Mouse (Mus musculus): ENCODE measurements around the gene Galk2. TPM values are rescaled to one million over a fixed set of nuclear protein-coding genes. Genes with fewer than 3 reads are reported as not detected.

Gene Galk2
- polyA plus RNA-seq, 1 experiment from 2014 or later: 77.4 TPM

- whole genome bisulfite sequencing: 78% methylated on average over 2 of the region's 2 CpGs
- no peaks in the 10 kb centered on the region for H3K27me3 ChIP-seq (replicated peaks; ENCODE audit: control insufficient read depth, insufficient read depth, low read length)
- H3K4me2 ChIP-seq (ENCODE audit: low read depth, low read length): no peak overlapping the region
- H3K4me3 ChIP-seq (ENCODE audit: low read length): no peak overlapping the region
- peaks cover 10% of the 10 kb centered on the region; the same call in 1 of the 2 replicates for H3K36me3 ChIP-seq (ENCODE audit: control insufficient read depth, insufficient read depth, low read length)
- no peaks in the 10 kb centered on the region for H3K4me1 ChIP-seq (ENCODE audit: control insufficient read depth, insufficient read depth, low read length)
- no peak overlapping the region for H3K9ac ChIP-seq (ENCODE audit: low read depth, low read length)
- no peak overlapping the region for H3K27ac ChIP-seq (ENCODE audit: low read length)
- no peak for ATAC-seq
- H3K9me3 ChIP-seq (ENCODE audit: control insufficient read depth, low read length): no peaks in the 10 kb centered on the region
Measured at GRCm38 (mm10) chr2:125838708-125839284, 20.1 kb upstream of the Galk2 start.

DNA sequence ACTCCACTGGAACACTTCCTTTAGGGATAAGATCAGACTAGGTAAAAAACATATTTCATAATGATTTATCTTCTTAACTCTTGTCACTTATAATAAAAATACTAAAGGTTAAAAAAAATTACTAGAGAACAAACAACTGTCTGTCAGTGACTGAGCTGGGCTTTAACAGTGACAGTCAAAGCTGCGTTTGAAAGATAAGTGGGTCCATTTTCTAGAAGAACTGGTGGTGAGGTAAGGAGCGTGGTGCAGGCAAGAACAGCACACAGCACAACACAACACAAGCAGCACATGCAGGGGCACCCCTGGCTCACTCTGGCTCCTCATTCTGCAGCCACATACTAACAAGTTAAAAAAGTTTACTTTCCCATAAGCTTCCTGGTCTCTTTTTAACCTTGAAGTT is 7.7 kb upstream of the Galk2 start:
- H3K36me3 ChIP-seq (ENCODE audit: control insufficient read depth, insufficient read depth, low read length): peaks cover 4% of the 10 kb centered on the region; the same call in 1 of the 2 replicates
- H3K9ac ChIP-seq (ENCODE audit: low read depth, low read length): no peak overlapping the region
- H3K4me1 ChIP-seq (ENCODE audit: control insufficient read depth, insufficient read depth, low read length): 0 out of 2 replicates have a peak, but pooled peaks cover 2% of the 10 kb centered on the region
- H3K9me3 ChIP-seq (ENCODE audit: control insufficient read depth, low read length): no peaks in the 10 kb centered on the region
- no peaks in the 10 kb centered on the region for H3K27me3 ChIP-seq (replicated peaks; ENCODE audit: control insufficient read depth, insufficient read depth, low read length)
- no peak overlapping the region for H3K4me3 ChIP-seq (ENCODE audit: low read length)
- no peak overlapping the region for H3K27ac ChIP-seq (ENCODE audit: low read length)
- 77% methylated on average over 2 of the region's 2 CpGs for WGBS
- no peak overlapping the region for H3K4me2 ChIP-seq (ENCODE audit: low read depth, low read length)
- ATAC-seq: no peak

DNA sequence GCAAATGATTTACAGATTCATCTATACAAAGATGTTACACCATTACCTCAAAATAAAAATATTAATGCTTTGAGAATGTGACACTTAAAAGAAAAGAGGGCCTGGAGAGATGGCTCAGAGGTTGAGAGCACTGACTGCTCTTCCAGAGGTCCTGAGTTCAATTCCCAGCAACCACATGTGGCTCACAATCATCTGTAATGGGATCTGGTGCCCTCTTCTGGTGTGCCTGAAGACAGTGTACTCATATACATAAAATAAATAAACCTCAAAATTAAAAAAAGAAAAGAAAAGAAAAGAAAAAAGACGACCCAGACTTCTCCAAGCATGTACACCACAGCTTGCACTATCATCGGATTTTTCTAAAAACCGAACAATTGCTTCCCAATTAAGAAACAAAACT is 1.2 kb upstream of the Galk2 start:
- Histone ChIP-seq H3K9me3 (ENCODE audit: control insufficient read depth, low read length) (no peaks in the 10 kb centered on the region), H3K9ac (ENCODE audit: low read depth, low read length) (no peak overlapping the region), H3K36me3 (ENCODE audit: control insufficient read depth, insufficient read depth, low read length) (no peaks in the 10 kb centered on the region), H3K4me1 (ENCODE audit: control insufficient read depth, insufficient read depth, low read length) (peaks cover 3% of the 10 kb centered on the region; the same call in 1 of the 2 replicates), H3K4me3 (ENCODE audit: low read length) (0 out of 2 replicates have a peak overlapping the region, but pooled peaks have one; percentile 99), H3K4me2 (ENCODE audit: low read depth, low read length) (peak overlapping the region; percentile 68), H3K27ac (ENCODE audit: low read length) (no peak overlapping the region), H3K27me3 (replicated peaks; ENCODE audit: control insufficient read depth, insufficient read depth, low read length) (no peaks in the 10 kb centered on the region)
- no peak for ATAC-seq
- WGBS: 45% methylated on average over 3 of the region's 3 CpGs

DNA sequence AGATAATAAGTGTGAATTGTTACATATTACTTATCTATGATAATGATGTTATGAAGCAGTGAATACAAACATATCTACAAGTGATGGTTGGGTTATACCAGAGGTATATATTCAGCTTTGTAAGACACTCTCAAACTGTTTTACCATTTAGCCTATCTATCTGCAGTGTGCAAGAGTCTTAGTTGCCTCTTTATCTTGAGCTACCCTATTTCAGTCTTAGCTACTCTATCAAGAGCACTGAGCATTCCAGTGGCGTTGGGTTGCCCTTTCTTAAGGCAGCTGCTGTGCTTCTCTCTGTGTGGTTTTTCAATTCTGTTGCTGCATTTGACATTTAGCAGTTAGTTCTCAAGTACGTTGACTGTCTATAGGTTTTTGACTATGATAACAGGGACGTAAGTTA is 4.9 kb downstream of the Galk2 start:
- H3K27me3 ChIP-seq (replicated peaks; ENCODE audit: control insufficient read depth, insufficient read depth, low read length): no peaks in the 10 kb centered on the region
- no peak overlapping the region for H3K27ac ChIP-seq (ENCODE audit: low read length)
- no peak overlapping the region for H3K4me3 ChIP-seq (ENCODE audit: low read length)
- peaks cover 3% of the 10 kb centered on the region; the same call in 1 of the 2 replicates for H3K4me1 ChIP-seq (ENCODE audit: control insufficient read depth, insufficient read depth, low read length)
- no peak for ATAC-seq
- no peaks in the 10 kb centered on the region for H3K9me3 ChIP-seq (ENCODE audit: control insufficient read depth, low read length)
- no peaks in the 10 kb centered on the region for H3K36me3 ChIP-seq (ENCODE audit: control insufficient read depth, insufficient read depth, low read length)
- WGBS: 83% methylated on average over 3 of the region's 3 CpGs
- no peak overlapping the region for H3K9ac ChIP-seq (ENCODE audit: low read depth, low read length)
- H3K4me2 ChIP-seq (ENCODE audit: low read depth, low read length): no peak overlapping the region

DNA sequence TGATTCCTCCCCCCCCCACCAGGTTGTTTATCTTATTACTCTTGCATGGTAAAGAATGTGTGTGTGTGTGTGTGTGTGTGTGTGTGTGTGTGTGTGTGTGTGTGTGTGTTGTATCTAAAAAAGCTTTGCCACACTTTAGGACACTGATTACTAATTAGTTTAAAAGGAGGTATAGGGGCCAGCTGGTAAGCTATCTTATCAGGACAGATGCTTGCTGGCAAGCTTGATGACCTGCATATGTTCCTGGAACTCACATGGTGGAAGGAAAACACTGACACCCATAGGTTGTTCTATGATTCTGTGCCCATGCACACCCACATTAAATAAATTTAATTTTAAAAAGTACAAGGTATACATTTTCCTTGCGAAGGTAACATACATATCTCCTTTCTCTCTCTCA is 5.6 kb downstream of the Galk2 start:
- no peak overlapping the region for H3K4me3 ChIP-seq (ENCODE audit: low read length)
- ATAC-seq: no peak
- no peak overlapping the region for H3K4me2 ChIP-seq (ENCODE audit: low read depth, low read length)
- no peaks in the 10 kb centered on the region for H3K27me3 ChIP-seq (replicated peaks; ENCODE audit: control insufficient read depth, insufficient read depth, low read length)
- WGBS: 86% methylated on average over 1 of the region's 1 CpGs
- no peaks in the 10 kb centered on the region for H3K9me3 ChIP-seq (ENCODE audit: control insufficient read depth, low read length)
- H3K9ac ChIP-seq (ENCODE audit: low read depth, low read length): no peak overlapping the region
- H3K36me3 ChIP-seq (ENCODE audit: control insufficient read depth, insufficient read depth, low read length): no peaks in the 10 kb centered on the region
- H3K4me1 ChIP-seq (ENCODE audit: control insufficient read depth, insufficient read depth, low read length): peaks cover 3% of the 10 kb centered on the region; the same call in 1 of the 2 replicates
- no peak overlapping the region for H3K27ac ChIP-seq (ENCODE audit: low read length)

GRCm38 (mm10) chr2:125865585-125865984 is 6.7 kb downstream of the Galk2 start:
- Histone ChIP-seq H3K4me2 (ENCODE audit: low read depth, low read length) (peak overlapping the region; percentile 65), H3K4me3 (ENCODE audit: low read length) (no peak overlapping the region), H3K36me3 (ENCODE audit: control insufficient read depth, insufficient read depth, low read length) (no peaks in the 10 kb centered on the region), H3K9me3 (ENCODE audit: control insufficient read depth, low read length) (no peaks in the 10 kb centered on the region), H3K4me1 (ENCODE audit: control insufficient read depth, insufficient read depth, low read length) (peaks cover 3% of the 10 kb centered on the region; the same call in 1 of the 2 replicates), H3K9ac (ENCODE audit: low read depth, low read length) (peak overlapping the region; percentile 80; the same call in 1 of the 2 replicates), H3K27ac (ENCODE audit: low read length) (no peak overlapping the region), H3K27me3 (replicated peaks; ENCODE audit: control insufficient read depth, insufficient read depth, low read length) (no peaks in the 10 kb centered on the region)
- ATAC-seq: no peak

DNA sequence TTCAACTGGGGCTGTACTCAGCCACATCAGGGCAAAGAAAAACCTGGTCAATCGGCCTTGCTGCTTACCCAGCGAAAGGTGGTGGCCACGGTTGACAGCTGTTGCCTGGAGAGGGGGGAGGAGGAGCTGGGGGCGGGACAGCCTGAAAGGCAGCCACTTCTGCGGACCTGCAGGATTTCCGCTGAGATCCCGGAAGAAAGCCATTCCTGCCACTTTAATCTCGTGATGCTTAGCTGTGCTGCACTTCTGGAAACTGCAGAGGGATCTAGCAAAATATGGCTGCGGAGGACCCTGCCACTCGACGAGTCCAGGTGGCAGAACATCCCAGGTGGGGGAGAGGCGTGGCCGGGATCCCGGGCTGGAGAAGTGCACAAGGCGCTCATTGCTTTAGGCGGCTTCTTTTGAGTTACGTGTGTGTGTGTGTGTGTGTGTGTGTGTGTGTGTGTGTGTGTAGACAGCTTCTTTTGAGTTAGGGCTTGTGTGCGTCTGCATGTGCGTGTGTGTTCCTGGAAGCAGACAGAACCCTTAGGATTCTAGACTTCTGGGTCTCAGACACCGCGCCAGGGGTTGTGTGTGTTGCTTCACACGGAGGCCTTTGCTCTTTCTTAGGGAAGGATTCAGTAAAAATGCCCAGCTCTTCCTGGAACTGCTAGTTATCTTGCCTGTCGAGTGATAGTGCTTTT is 7.3 kb downstream of the Galk2 start:
- ATAC-seq: peak; percentile 97
- H3K36me3 ChIP-seq (ENCODE audit: control insufficient read depth, insufficient read depth, low read length): no peaks in the 10 kb centered on the region
- peaks cover 3% of the 10 kb centered on the region; the same call in 1 of the 2 replicates for H3K4me1 ChIP-seq (ENCODE audit: control insufficient read depth, insufficient read depth, low read length)
- H3K4me2 ChIP-seq (ENCODE audit: low read depth, low read length): peak overlapping the region; percentile 65
- no peaks in the 10 kb centered on the region for H3K27me3 ChIP-seq (replicated peaks; ENCODE audit: control insufficient read depth, insufficient read depth, low read length)
- peak overlapping the region; percentile 80 for H3K9ac ChIP-seq (ENCODE audit: low read depth, low read length)
- peak overlapping the region; percentile 68 for H3K27ac ChIP-seq (ENCODE audit: low read length)
- H3K9me3 ChIP-seq (ENCODE audit: control insufficient read depth, low read length): no peaks in the 10 kb centered on the region
- H3K4me3 ChIP-seq (ENCODE audit: low read length): peak overlapping the region; percentile 78
- 3% methylated on average over 23 of the region's 23 CpGs for WGBS

DNA sequence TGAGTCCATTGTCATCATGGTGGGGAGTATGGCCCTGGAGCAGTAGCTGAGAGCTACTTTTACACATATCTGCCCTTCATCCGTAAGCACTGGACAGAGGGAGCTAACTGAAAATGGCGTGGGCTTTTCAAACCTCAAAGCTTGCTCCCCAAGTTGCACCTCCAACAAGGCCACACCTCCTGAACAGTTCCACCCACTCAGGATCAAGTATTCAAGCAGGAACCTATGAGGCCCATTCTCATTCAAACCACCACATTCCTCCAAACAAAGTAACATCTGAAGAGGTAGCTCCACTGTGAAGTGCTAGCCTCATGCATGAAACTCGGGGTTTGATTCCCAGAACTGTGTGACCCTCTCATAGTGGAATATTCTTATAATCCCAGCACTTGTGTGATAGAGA is 9.4 kb downstream of the Galk2 start:
- no peak overlapping the region for H3K4me2 ChIP-seq (ENCODE audit: low read depth, low read length)
- no peaks in the 10 kb centered on the region for H3K36me3 ChIP-seq (ENCODE audit: control insufficient read depth, insufficient read depth, low read length)
- H3K4me3 ChIP-seq (ENCODE audit: low read length): no peak overlapping the region
- H3K4me1 ChIP-seq (ENCODE audit: control insufficient read depth, insufficient read depth, low read length): peaks cover 3% of the 10 kb centered on the region; the same call in 1 of the 2 replicates
- no peak overlapping the region for H3K9ac ChIP-seq (ENCODE audit: low read depth, low read length)
- no peaks in the 10 kb centered on the region for H3K9me3 ChIP-seq (ENCODE audit: control insufficient read depth, low read length)
- no peak for ATAC-seq
- no peak overlapping the region for H3K27ac ChIP-seq (ENCODE audit: low read length)
- H3K27me3 ChIP-seq (replicated peaks; ENCODE audit: control insufficient read depth, insufficient read depth, low read length): no peaks in the 10 kb centered on the region
- 82% methylated on average over 3 of the region's 3 CpGs for WGBS

DNA sequence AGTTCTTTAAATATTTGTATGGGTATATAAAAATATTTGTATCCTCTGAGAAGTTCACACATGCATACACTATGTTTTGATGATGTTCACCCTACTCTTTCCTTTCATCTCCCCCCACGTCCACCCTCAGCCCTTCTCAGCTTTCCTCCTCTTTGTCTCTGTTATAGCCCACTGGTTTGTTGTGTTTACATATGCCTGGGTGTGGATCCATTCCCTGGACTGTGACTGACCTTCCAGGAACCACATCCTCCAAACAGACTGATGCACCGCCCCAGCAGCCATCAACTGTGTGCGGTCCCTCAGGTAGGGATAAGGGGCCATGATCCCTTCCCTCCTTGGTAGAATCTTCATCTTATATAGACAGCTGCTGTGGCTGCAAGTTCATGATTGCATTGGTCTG is 11.2 kb downstream of the Galk2 start:
- no peak for ATAC-seq

More for the DNA sequence above, 11.2 kb downstream of the Galk2 start:
- Histone ChIP-seq H3K4me2 (ENCODE audit: low read depth, low read length) (no peak overlapping the region), H3K9ac (ENCODE audit: low read depth, low read length) (no peak overlapping the region), H3K27ac (ENCODE audit: low read length) (no peak overlapping the region), H3K36me3 (ENCODE audit: control insufficient read depth, insufficient read depth, low read length) (no peaks in the 10 kb centered on the region), H3K9me3 (ENCODE audit: control insufficient read depth, low read length) (no peaks in the 10 kb centered on the region), H3K27me3 (replicated peaks; ENCODE audit: control insufficient read depth, insufficient read depth, low read length) (no peaks in the 10 kb centered on the region), H3K4me1 (ENCODE audit: control insufficient read depth, insufficient read depth, low read length) (peaks cover 3% of the 10 kb centered on the region; the same call in 1 of the 2 replicates), H3K4me3 (ENCODE audit: low read length) (no peak overlapping the region)
- 71% methylated on average over 3 of the region's 3 CpGs for WGBS
